Mouse (Mus musculus): ENCODE measurements around the gene Stk25.
A peak's percentile ranks its signal among the peaks of the same experiment; 100 is the strongest.
"Not testable (repeated sequence)": the region's sequence is repeated elsewhere in the genome, so short reads cannot be mapped to it uniquely, and the experiment has no call there.

The Stk25 gene

GRCm38 (mm10) chr1:93658559-93658958 lies at the start of gene Stk25:
Gene Stk25, minus strand, starts transcription at chr1:93658659.
- not testable (repeated sequence) for DNase-seq

GRCm38 (mm10) chr1:93705389-93705788 lies 46.9 kb upstream of the Stk25 start:
- DNase-seq = no peak

GRCm38 (mm10) chr1:93704341-93704740 lies 45.9 kb upstream of the Stk25 start:
- DNase-seq = no peak

- no peak for DNase-seq
These were observed 45.1 kb upstream of the Stk25 start for GRCm38 (mm10) chr1:93703472-93704048.

- no peak for DNase-seq
These were observed 43.6 kb upstream of the Stk25 start for GRCm38 (mm10) chr1:93702106-93702505.

GRCm38 (mm10) chr1:93699159-93699558 lies 40.7 kb upstream of the Stk25 start:
- no peak for DNase-seq

- no peak for DNase-seq
These were observed 38.9 kb upstream of the Stk25 start for GRCm38 (mm10) chr1:93697317-93697716.

- DNase-seq = no peak
These were observed 36.5 kb upstream of the Stk25 start for GRCm38 (mm10) chr1:93694966-93695365.

GRCm38 (mm10) chr1:93693943-93694342 lies 35.5 kb upstream of the Stk25 start:
- no peak for DNase-seq

- no peak for DNase-seq
These were observed 35.0 kb upstream of the Stk25 start for GRCm38 (mm10) chr1:93693502-93693901.

- no peak for DNase-seq
These were observed 34.3 kb upstream of the Stk25 start for GRCm38 (mm10) chr1:93692773-93693172.

GRCm38 (mm10) chr1:93691786-93692357 lies 33.4 kb upstream of the Stk25 start:
- no peak for DNase-seq

- DNase-seq = no peak
These were observed 32.6 kb upstream of the Stk25 start for GRCm38 (mm10) chr1:93691106-93691505.

- DNase-seq = no peak
These were observed 31.5 kb upstream of the Stk25 start for GRCm38 (mm10) chr1:93689901-93690496.

- DNase-seq = no peak
These were observed 29.7 kb upstream of the Stk25 start for GRCm38 (mm10) chr1:93688154-93688553.

- DNase-seq = no peak
These were observed 28.5 kb upstream of the Stk25 start for GRCm38 (mm10) chr1:93686961-93687320.

- no peak for DNase-seq
These were observed 27.9 kb upstream of the Stk25 start for GRCm38 (mm10) chr1:93686245-93686960.

- peak; percentile 28 to 34 for DNase-seq
These were observed 27.2 kb upstream of the Stk25 start, which contains the start of gene Bok for GRCm38 (mm10) chr1:93685401-93686244. Gene Bok, plus strand, starts transcription at chr1:93685660.

- DNase-seq = no peak
These were observed 21.6 kb upstream of the Stk25 start for GRCm38 (mm10) chr1:93679889-93680568.

GRCm38 (mm10) chr1:93678386-93678785 lies 19.9 kb upstream of the Stk25 start:
- no peak for DNase-seq

- no peak for DNase-seq
These were observed 14.2 kb upstream of the Stk25 start for GRCm38 (mm10) chr1:93672682-93673081.

GRCm38 (mm10) chr1:93669941-93670340 lies 11.5 kb upstream of the Stk25 start:
- DNase-seq = no peak
